Mouse (Mus musculus): ENCODE results near the gene Shc3. TPM values are rescaled to one million over a fixed set of nuclear protein-coding genes. Genes with fewer than 3 reads are reported as not detected.

The Shc3 gene
- polyA plus RNA-seq, 1 experiment from 2014 or later, result 2.8 TPM

- WGBS, result 72% methylated on average over 4 of the region's 4 CpGs
- Histone ChIP-seq H3K27ac (replicated peaks) (no peak overlapping the region), H3K4me3 (no peak overlapping the region), H3K36me3 (peaks cover 16% of the 10 kb centered on the region), H3K9me3 (replicated peaks) (no peaks in the 10 kb centered on the region), H3K27me3 (ENCODE audit: low read depth, poor library complexity, severe bottlenecking) (no peaks in the 10 kb centered on the region), H3K4me1 (no peaks in the 10 kb centered on the region)
- no peak for DNase-seq (ENCODE audit: low spot score)
Observed at GRCm38 (mm10) chr13:51464294-51464693, 104.9 kb downstream of the Shc3 start.

DNA sequence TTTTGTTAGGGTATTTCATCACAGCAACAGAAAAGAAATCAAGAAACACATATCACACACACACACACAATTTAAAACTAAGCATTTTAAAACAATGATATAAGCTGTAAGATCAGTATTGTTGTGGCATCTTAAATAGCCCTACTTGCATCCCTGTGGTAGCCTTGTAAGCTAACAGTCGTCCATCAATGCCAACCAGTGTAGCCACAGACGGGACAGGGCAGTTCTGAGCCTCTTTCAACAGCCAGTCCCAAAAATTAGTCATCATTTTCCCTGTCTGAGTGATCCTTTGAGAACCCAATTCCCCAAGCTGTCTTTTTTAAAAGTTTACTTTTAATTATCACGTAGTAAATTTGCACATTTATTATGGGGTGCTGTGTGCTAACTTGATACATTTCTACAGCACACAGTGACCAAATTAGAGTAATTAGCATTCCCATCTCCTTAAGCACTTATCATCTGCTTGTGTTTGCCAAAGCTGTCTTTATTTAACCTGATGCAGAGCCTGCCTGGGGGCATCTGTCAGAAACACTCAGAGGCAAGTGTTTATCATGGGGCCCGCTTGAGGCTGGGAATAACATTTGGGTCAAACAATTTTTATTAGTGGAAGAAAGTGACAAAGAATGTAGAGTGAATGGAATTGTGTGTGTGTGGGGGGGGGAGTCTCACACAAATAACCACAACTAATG is 112.9 kb downstream of the Shc3 start:
- H3K27ac ChIP-seq (replicated peaks), result no peak overlapping the region
- H3K36me3 ChIP-seq, result peaks cover 19% of the 10 kb centered on the region
- WGBS, result 67% methylated on average over 4 of the region's 4 CpGs

GRCm38 (mm10) chr13:51446550-51446949 is 122.7 kb downstream of the Shc3 start:
- 85% methylated on average over 4 of the region's 4 CpGs for WGBS
- H3K36me3 ChIP-seq, result peaks cover 9% of the 10 kb centered on the region; the same call in 1 of the 2 replicates
- no peak overlapping the region for H3K4me3 ChIP-seq
- no peaks in the 10 kb centered on the region for H3K4me1 ChIP-seq
- no peak overlapping the region for H3K27ac ChIP-seq (replicated peaks)
- no peaks in the 10 kb centered on the region for H3K9me3 ChIP-seq (replicated peaks)
- no peak for DNase-seq (ENCODE audit: low spot score)
- no peaks in the 10 kb centered on the region for H3K27me3 ChIP-seq (ENCODE audit: low read depth, poor library complexity, severe bottlenecking)

More for the DNA sequence above, 112.9 kb downstream of the Shc3 start:
- DNase-seq (ENCODE audit: low spot score), result no peak
- Histone ChIP-seq H3K9me3 (replicated peaks) (no peaks in the 10 kb centered on the region), H3K4me3 (no peak overlapping the region), H3K4me1 (no peaks in the 10 kb centered on the region), H3K27me3 (ENCODE audit: low read depth, poor library complexity, severe bottlenecking) (no peaks in the 10 kb centered on the region)

DNA sequence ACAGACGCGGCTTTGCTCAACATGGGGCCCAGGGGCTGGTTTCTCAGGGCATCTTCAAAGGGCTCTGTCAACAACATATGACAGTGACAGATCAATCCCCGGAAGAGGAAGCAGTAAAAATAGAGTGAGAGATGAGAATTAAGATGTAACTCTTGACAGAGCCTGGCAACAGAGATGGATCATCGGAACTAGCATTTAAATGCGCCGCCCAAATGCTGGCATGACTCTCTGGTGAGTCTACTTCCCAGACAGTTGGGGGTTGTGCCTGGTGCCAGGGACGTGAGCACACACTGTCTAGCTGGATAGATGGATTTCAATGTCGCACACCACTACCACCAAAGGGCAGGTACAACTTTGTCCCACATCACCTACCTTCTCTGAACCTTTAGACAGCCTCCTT is 126.3 kb downstream of the Shc3 start:
- Histone ChIP-seq H3K36me3 (peaks cover 13% of the 10 kb centered on the region; the same call in 1 of the 2 replicates), H3K27ac (replicated peaks) (no peak overlapping the region), H3K4me3 (no peak overlapping the region), H3K9me3 (replicated peaks) (no peaks in the 10 kb centered on the region; the same call in 1 of the 2 replicates), H3K4me1 (no peaks in the 10 kb centered on the region), H3K27me3 (ENCODE audit: low read depth, poor library complexity, severe bottlenecking) (no peaks in the 10 kb centered on the region)
- DNase-seq (ENCODE audit: low spot score), result no peak
- WGBS, result 90% methylated on average over 8 of the region's 8 CpGs

DNA sequence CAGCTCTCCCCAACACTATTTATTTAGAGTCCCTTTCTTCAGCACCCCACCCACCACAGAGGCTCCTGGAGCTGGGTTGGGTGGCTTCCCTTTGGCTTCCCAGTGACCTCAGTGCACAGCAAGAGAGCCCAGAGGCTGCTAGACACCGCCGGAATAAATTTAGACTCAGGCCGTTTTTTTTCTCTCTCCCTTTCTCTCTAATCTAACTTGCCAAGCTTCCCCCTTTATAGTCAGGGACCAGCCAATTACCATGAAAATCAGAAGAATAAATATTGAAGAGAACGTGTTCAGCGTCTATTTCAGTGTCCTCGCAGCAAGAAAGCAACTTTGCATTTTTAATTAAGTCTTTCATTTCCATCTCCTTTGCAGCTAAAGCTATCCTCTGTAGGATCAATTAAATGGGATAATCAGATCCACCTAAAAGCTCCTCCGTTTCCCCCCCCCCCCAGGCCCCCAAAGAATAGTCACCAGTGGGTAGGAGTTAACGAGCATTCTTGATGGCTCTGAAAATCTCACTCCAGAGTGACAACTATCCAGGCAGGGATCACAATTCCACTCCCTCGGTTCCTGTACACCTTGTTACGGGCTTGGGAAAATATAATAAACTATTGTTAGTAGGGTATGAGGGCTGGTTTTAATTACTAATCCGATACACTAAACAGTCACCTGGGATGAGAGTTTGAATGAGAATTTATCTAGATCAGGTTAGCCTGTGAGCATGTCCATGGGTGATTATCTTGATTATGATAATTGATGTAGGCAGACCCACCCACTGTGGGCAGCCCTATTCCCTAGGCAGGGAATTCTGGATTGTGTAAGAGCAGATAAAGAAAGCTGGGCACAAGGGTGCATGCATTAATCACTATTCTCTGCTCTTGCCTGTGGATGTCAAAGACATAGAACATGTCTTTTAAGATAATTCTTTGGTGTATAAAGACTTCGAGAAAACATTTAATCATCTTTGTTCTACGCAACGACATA is 131.8 kb downstream of the Shc3 start:
- DNase-seq (ENCODE audit: low spot score), result no peak
- peaks cover 8% of the 10 kb centered on the region for H3K4me1 ChIP-seq
- WGBS, result 73% methylated on average over 14 of the region's 14 CpGs
- no peak overlapping the region for H3K4me3 ChIP-seq
- H3K27ac ChIP-seq (replicated peaks), result no peak overlapping the region; the same call in 1 of the 2 replicates
- no peaks in the 10 kb centered on the region for H3K27me3 ChIP-seq (ENCODE audit: low read depth, poor library complexity, severe bottlenecking)
- H3K9me3 ChIP-seq (replicated peaks), result no peaks in the 10 kb centered on the region; the same call in 1 of the 2 replicates
- peaks cover 9% of the 10 kb centered on the region; the same call in 1 of the 2 replicates for H3K36me3 ChIP-seq

DNA sequence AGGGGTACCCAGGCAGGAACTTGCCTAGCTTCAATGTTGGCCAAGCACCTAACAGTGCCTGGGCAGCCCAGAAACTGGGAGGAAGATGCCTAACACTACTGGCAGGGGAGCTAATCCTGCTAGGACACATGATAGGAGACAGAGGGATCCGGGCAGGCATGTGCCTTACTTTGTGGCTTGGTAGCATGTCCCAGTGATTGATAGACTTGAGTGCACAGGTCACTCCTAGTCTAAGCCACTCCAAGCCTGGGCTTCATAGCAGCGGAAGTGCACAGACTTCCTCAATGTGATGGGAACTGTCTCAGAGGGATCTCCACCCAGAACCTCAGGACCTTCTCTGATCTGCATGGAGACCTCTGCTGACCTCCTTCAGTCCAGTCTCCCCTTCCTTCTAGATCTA is 134.1 kb downstream of the Shc3 start:
- H3K36me3 ChIP-seq, result peaks cover 6% of the 10 kb centered on the region; the same call in 1 of the 2 replicates
- no peak for DNase-seq (ENCODE audit: low spot score)
- H3K4me1 ChIP-seq, result peaks cover 8% of the 10 kb centered on the region
- H3K9me3 ChIP-seq (replicated peaks), result no peaks in the 10 kb centered on the region; the same call in 1 of the 2 replicates
- no peak overlapping the region for H3K4me3 ChIP-seq
- no peaks in the 10 kb centered on the region for H3K27me3 ChIP-seq (ENCODE audit: low read depth, poor library complexity, severe bottlenecking)
- 89% methylated on average over 2 of the region's 2 CpGs for WGBS
- no peak overlapping the region for H3K27ac ChIP-seq (replicated peaks)

DNA sequence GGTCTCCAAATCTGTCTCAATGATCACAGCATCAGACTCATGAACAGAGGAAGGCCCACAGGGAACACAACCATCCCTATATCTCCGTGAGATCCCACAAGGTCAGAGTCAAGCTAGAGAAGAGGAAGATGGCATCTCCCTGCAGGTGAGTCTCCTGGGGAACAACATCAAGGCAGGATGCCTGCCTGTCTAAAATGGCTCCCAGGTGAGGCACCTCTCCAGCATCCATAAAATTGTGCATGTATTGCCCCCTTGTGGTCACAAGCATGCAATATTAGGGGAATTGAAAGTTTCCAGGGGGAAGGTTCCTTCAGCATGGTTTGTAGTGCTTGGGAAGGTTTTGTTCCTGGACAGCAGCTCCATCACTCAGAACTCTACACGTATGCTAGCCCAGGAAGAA is 134.8 kb downstream of the Shc3 start:
- Histone ChIP-seq H3K4me1 (peaks cover 8% of the 10 kb centered on the region), H3K9me3 (replicated peaks) (no peaks in the 10 kb centered on the region; the same call in 1 of the 2 replicates), H3K4me3 (no peak overlapping the region), H3K36me3 (peaks cover 6% of the 10 kb centered on the region; the same call in 1 of the 2 replicates), H3K27me3 (ENCODE audit: low read depth, poor library complexity, severe bottlenecking) (no peaks in the 10 kb centered on the region), H3K27ac (replicated peaks) (no peak overlapping the region)
- peak; percentile 15 for DNase-seq (ENCODE audit: low spot score)
- 66% methylated on average over 2 of the region's 2 CpGs for WGBS

DNA sequence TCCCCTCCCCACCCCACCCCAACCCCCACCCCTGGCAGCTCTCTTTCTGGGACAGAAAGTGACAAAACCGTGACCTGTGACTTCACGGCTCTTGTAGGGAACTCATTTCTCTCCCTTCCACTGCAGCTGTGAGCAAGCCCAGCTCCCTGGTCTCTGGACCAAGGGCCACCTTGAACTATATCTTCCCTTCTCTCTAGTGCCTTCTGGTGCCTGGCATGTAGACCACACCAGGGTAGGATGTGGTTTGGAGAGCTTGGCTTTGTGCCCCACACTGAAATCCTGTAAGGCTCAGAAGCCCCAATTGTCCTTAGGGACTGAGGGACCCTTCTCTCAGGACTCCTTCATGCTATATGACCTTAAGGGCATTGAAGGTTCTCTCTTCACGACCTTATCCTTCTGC is 135.8 kb downstream of the Shc3 start:
- H3K4me1 ChIP-seq, result peaks cover 8% of the 10 kb centered on the region
- no peak overlapping the region for H3K27ac ChIP-seq (replicated peaks)
- H3K4me3 ChIP-seq, result no peak overlapping the region
- DNase-seq (ENCODE audit: low spot score), result no peak
- H3K36me3 ChIP-seq, result peaks cover 3% of the 10 kb centered on the region; the same call in 1 of the 2 replicates
- 73% methylated on average over 3 of the region's 3 CpGs for WGBS
- H3K27me3 ChIP-seq (ENCODE audit: low read depth, poor library complexity, severe bottlenecking), result no peaks in the 10 kb centered on the region
- no peaks in the 10 kb centered on the region for H3K9me3 ChIP-seq (replicated peaks)

DNA sequence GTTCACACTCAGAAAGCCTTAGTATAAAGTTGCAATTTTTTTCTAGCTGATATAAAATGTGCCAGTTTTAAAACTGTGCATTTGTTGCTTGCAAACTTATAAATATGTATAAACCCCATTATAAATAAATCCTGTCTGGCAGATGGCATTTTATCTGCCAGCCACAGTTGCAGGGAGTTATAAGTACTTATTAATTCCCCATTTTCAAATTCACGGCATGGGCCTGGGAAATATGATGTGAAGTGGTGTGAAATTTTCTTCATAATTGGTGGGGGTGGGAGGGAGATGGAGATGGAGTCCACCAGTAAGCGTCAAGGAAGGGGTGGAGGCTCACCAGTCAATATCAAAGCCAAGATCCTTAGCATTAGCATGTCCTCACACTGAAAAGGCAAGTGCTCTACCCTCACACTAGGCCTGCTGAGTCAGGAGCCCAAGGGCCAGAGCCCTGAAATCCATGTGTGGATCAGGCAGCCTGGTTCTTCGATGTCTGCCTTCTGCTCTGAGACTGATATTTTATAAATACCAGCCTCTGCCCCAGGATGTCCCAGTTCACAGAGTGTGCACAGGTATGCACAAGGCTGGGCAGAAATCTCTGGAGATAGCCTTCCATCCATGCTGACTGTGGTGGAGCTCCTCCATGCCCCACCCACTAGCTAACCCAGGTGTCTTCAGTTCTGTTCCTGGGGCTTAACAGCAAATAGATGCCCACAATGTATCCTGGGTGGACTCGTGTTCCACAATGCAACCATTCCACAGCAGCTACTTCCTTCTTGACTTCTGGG is 143.4 kb downstream of the Shc3 start:
- 85% methylated on average over 4 of the region's 4 CpGs for WGBS
- Histone ChIP-seq H3K27ac (replicated peaks) (no peak overlapping the region), H3K27me3 (ENCODE audit: low read depth, poor library complexity, severe bottlenecking) (no peaks in the 10 kb centered on the region), H3K4me3 (no peak overlapping the region), H3K36me3 (no peaks in the 10 kb centered on the region), H3K9me3 (replicated peaks) (no peaks in the 10 kb centered on the region), H3K4me1 (no peaks in the 10 kb centered on the region)
- DNase-seq (ENCODE audit: low spot score), result no peak

DNA sequence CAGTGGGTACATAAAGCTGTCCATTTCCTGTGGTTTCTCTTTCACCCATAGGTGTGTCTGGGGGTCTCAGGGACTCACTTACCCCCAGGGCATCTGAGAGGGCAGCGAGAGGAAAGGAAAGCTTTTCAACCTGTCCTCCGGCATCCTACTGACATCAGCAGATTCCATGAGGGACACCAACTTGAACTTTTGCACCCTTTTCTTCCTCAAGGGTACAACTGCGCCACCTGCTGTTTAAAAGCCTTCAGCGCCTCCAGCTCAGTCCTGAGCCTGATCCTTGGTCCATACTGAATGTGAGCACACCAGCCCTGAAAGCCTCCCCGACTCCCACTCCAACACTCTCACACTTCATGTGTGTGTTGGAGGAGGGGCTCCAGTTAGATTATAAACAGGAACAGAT is 144.6 kb downstream of the Shc3 start:
- 0 out of 2 replicates have a peak, but pooled peaks cover 2% of the 10 kb centered on the region for H3K36me3 ChIP-seq
- H3K27ac ChIP-seq (replicated peaks), result no peak overlapping the region
- H3K9me3 ChIP-seq (replicated peaks), result no peaks in the 10 kb centered on the region
- H3K4me3 ChIP-seq, result no peak overlapping the region
- 36% methylated on average over 5 of the region's 5 CpGs for WGBS
- H3K27me3 ChIP-seq (ENCODE audit: low read depth, poor library complexity, severe bottlenecking), result no peaks in the 10 kb centered on the region
- no peaks in the 10 kb centered on the region for H3K4me1 ChIP-seq
- peak; percentile 62 for DNase-seq (ENCODE audit: low spot score)

GRCm38 (mm10) chr13:51423647-51424046 is 145.6 kb downstream of the Shc3 start:
- Histone ChIP-seq H3K4me3 (no peak overlapping the region), H3K36me3 (0 out of 2 replicates have a peak, but pooled peaks cover 7% of the 10 kb centered on the region), H3K27ac (replicated peaks) (no peak overlapping the region), H3K27me3 (ENCODE audit: low read depth, poor library complexity, severe bottlenecking) (no peaks in the 10 kb centered on the region), H3K9me3 (replicated peaks) (no peaks in the 10 kb centered on the region), H3K4me1 (peaks cover 5% of the 10 kb centered on the region)
- DNase-seq (ENCODE audit: low spot score), result no peak
- WGBS, result 79% methylated on average over 9 of the region's 9 CpGs

DNA sequence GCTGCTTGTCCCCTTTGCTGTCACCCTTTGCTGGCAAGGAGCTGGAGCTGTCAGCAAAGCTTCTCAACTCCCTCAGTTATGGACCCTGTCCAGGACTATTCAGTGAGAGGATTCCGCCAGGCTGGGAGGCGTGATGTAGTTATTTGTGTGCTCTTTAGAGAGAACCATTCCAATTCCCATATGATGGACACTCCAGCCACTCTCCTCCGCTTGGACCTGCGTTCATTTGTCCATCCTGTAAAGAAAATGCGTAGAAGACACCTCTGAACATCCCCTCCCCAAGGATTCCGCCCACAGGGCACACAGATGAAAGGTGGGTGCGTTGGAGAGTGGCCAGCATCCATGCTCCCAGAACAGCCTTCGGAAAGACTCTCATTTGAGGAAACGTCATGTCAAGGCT is 148.4 kb downstream of the Shc3 start:
- Histone ChIP-seq H3K27me3 (ENCODE audit: low read depth, poor library complexity, severe bottlenecking) (no peaks in the 10 kb centered on the region), H3K4me3 (no peak overlapping the region), H3K4me1 (peaks cover 27% of the 10 kb centered on the region), H3K9me3 (replicated peaks) (peaks cover 2% of the 10 kb centered on the region; the same call in 1 of the 2 replicates), H3K36me3 (peaks cover 10% of the 10 kb centered on the region; the same call in 1 of the 2 replicates), H3K27ac (replicated peaks) (no peak overlapping the region)
- no peak for DNase-seq (ENCODE audit: low spot score)
- 90% methylated on average over 9 of the region's 9 CpGs for WGBS
